Mouse (Mus musculus) liver, postnatal 0 days (tissue): ENCODE data around the gene T. TPM values are rescaled to one million over a fixed set of nuclear protein-coding genes. Genes with fewer than 3 reads are reported as not detected.

Experiments
- ATAC-seq: fragments of 200-750 bp; cut with Nextera tagmentation; 2 replicates; pipeline ENCODE4 v1.8.0; 2017; ENCODE audit warnings: mild to moderate bottlenecking, moderate library complexity
- DNase-seq: peaks from one replicate; pipeline ENCODE4 v3.0.0-alpha.2; 2016
- H3K27ac ChIP-seq: fragments of 300-500 bp; sonication (generic); 2 replicates; pipeline ENCODE4 v1.5.1; 2014; ENCODE audit warnings: antibody characterized with exemption, moderate library complexity, mild to moderate bottlenecking, low read depth
- H3K27me3 ChIP-seq: fragments of 300-500 bp; sonication (generic); 2 replicates; pipeline ENCODE4 v1.6.1; 2014; ENCODE audit warnings: low read length, control low read depth, mixed read lengths; ENCODE audit not compliant: insufficient read depth
- H3K36me3 ChIP-seq: fragments of 300-500 bp; sonication (generic); replicated peaks from 2 replicates; pipeline ENCODE4 v1.6.1; 2014; ENCODE audit warnings: mild to moderate bottlenecking, control low read depth, low read length, moderate library complexity, mixed read lengths; ENCODE audit not compliant: insufficient read depth
- H3K4me1 ChIP-seq: fragments of 300-500 bp; sonication (generic); 2 replicates; pipeline ENCODE4 v1.6.1; 2014; ENCODE audit warnings: antibody characterized with exemption, mild to moderate bottlenecking, control low read depth; ENCODE audit not compliant: insufficient read depth
- H3K4me2 ChIP-seq: fragments of 300-500 bp; sonication (generic); 2 replicates; pipeline ENCODE4 v1.6.1; 2014; ENCODE audit warnings: low read depth, mild to moderate bottlenecking, low read length, moderate library complexity, mixed read lengths
- H3K4me3 ChIP-seq: fragments of 300-500 bp; sonication (generic); 2 replicates; pipeline ENCODE4 v1.5.1; 2014; ENCODE audit warnings: low read depth, low read length
- H3K9ac ChIP-seq: fragments of 300-500 bp; sonication (generic); replicated peaks from 2 replicates; pipeline ENCODE4 v1.6.1; 2014; ENCODE audit warnings: mild to moderate bottlenecking, moderate library complexity
- H3K9me3 ChIP-seq: fragments of 300-500 bp; sonication (generic); 2 replicates; pipeline ENCODE4 v1.6.1; 2016; ENCODE audit warnings: mild to moderate bottlenecking, control low read depth, low read length, mixed read lengths
- CTCF ChIP-seq: sonication (generic); IDR thresholded peaks from 2 replicates; pipeline ENCODE4 v1.5.1; 2016; ENCODE audit warnings: antibody characterized with exemption, low read depth
- EP300 ChIP-seq: IDR thresholded peaks from 2 replicates; pipeline ENCODE4 v1.6.1; 2016; ENCODE audit warnings: antibody characterized with exemption, low read depth, mild to moderate bottlenecking
- WGBS: fragments of 180-500 bp; shearing (Covaris S2); extraction: QIAGEN DNeasy Blood & Tissue Kit; methylation state at CpG from one replicate; pipeline ENCODE4 v1.1.7; 2014; ENCODE audit not compliant: insufficient replicate concordance; 5-methylcytosine and 5-hydroxymethylcytosine counted together
- polyA plus RNA-seq: library from polyadenylated mRNA; unstranded; fragments of >200 nt; fragmentation: Nextera tagmentation; extraction: Ambion mirVana; gene quantifications from 2 replicates; pipeline ENCODE4 v1.2.1, GENCODE M21; 2015

T gene
- polyA plus RNA-seq, 1 experiment from 2014 or later, result not detected

- H3K27ac ChIP-seq, result no peak overlapping the region
- H3K27me3 ChIP-seq, result no peaks in the 10 kb centered on the region
- H3K4me3 ChIP-seq, result no peak overlapping the region
- no peak for ATAC-seq
- no peaks in the 10 kb centered on the region for H3K9me3 ChIP-seq
- H3K9ac ChIP-seq, result no peak overlapping the region
- DNase-seq, result no peak
- no peaks in the 10 kb centered on the region for H3K4me1 ChIP-seq
- WGBS, result 46% methylated on average over 3 of the region's 3 CpGs
- H3K4me2 ChIP-seq, result no peak overlapping the region
- TF ChIP-seq CTCF, result peak; percentile 17; the same call in 1 of the 2 replicates
- TF ChIP-seq EP300, result no peak
- no peaks in the 10 kb centered on the region for H3K36me3 ChIP-seq
These were observed 14.1 kb downstream of the T start for GRCm38 (mm10) chr17:8448324-8448723.

- TF ChIP-seq EP300, result no peak
- no peak for TF ChIP-seq CTCF
- Histone ChIP-seq H3K4me2 (no peak overlapping the region), H3K9me3 (no peaks in the 10 kb centered on the region), H3K27me3 (0 out of 2 replicates have a peak, but pooled peaks cover under 1% of the 10 kb centered on the region), H3K27ac (no peak overlapping the region), H3K36me3 (no peaks in the 10 kb centered on the region), H3K4me3 (no peak overlapping the region), H3K4me1 (no peaks in the 10 kb centered on the region), H3K9ac (no peak overlapping the region)
- WGBS, result 41% methylated on average over 6 of the region's 6 CpGs
- DNase-seq (no peak), ATAC-seq (no peak)
These were observed 21.0 kb downstream of the T start for GRCm38 (mm10) chr17:8455196-8455595.

GRCm38 (mm10) chr17:8455601-8456000 is 21.4 kb downstream of the T start:
- DNase-seq (no peak), ATAC-seq (no peak)
- no peak overlapping the region for H3K4me3 ChIP-seq
- H3K27me3 ChIP-seq, result peaks cover 4% of the 10 kb centered on the region; the same call in 1 of the 2 replicates
- H3K4me1 ChIP-seq, result no peaks in the 10 kb centered on the region
- H3K27ac ChIP-seq, result no peak overlapping the region
- no peaks in the 10 kb centered on the region for H3K36me3 ChIP-seq
- no peak overlapping the region for H3K9ac ChIP-seq
- no peak for TF ChIP-seq CTCF
- no peaks in the 10 kb centered on the region for H3K9me3 ChIP-seq
- H3K4me2 ChIP-seq, result no peak overlapping the region
- 70% methylated on average over 7 of the region's 7 CpGs for WGBS

GRCm38 (mm10) chr17:8456856-8457460 is 22.7 kb downstream of the T start:
- no peak for TF ChIP-seq CTCF
- no peak for TF ChIP-seq EP300
- Histone ChIP-seq H3K27me3 (peaks cover 8% of the 10 kb centered on the region; the same call in 1 of the 2 replicates), H3K4me2 (no peak overlapping the region), H3K9ac (no peak overlapping the region), H3K4me3 (no peak overlapping the region), H3K4me1 (no peaks in the 10 kb centered on the region), H3K9me3 (no peaks in the 10 kb centered on the region), H3K27ac (no peak overlapping the region), H3K36me3 (no peaks in the 10 kb centered on the region)
- ATAC-seq (0 out of 2 replicates have a peak, but pooled peaks have one; percentile 27), DNase-seq (no peak)
- 33% methylated on average over 9 of the region's 9 CpGs for WGBS

GRCm38 (mm10) chr17:8461568-8461967 is 27.3 kb downstream of the T start:
- H3K27ac ChIP-seq, result no peak overlapping the region
- no peaks in the 10 kb centered on the region for H3K4me1 ChIP-seq
- no peak overlapping the region for H3K4me3 ChIP-seq
- TF ChIP-seq CTCF (peak; percentile 68), EP300 (no peak)
- ATAC-seq (no peak), DNase-seq (peak; percentile 54)
- no peaks in the 10 kb centered on the region for H3K36me3 ChIP-seq
- H3K9me3 ChIP-seq, result no peaks in the 10 kb centered on the region
- WGBS, result 4% methylated on average over 4 of the region's 4 CpGs
- H3K9ac ChIP-seq, result no peak overlapping the region
- H3K4me2 ChIP-seq, result no peak overlapping the region
- peaks cover 8% of the 10 kb centered on the region; the same call in 1 of the 2 replicates for H3K27me3 ChIP-seq

- no peaks in the 10 kb centered on the region for H3K9me3 ChIP-seq
- DNase-seq (peak; percentile 61), ATAC-seq (no peak)
- H3K27me3 ChIP-seq, result peaks cover 8% of the 10 kb centered on the region; the same call in 1 of the 2 replicates
- H3K4me3 ChIP-seq, result no peak overlapping the region
- H3K36me3 ChIP-seq, result no peaks in the 10 kb centered on the region
- H3K9ac ChIP-seq, result no peak overlapping the region
- TF ChIP-seq EP300 (no peak), CTCF (peak; percentile 84)
- H3K4me1 ChIP-seq, result no peaks in the 10 kb centered on the region
- H3K4me2 ChIP-seq, result no peak overlapping the region
- 23% methylated on average over 9 of the region's 9 CpGs for WGBS
- H3K27ac ChIP-seq, result no peak overlapping the region
These were observed 29.4 kb downstream of the T start for GRCm38 (mm10) chr17:8463482-8464128.
